In genomic region chr16:18135196-18135595, GRCm38 (mm10) we compare ENCODE assay signal across 13 mouse cellular contexts. TPM values are rescaled to one million over a fixed set of nuclear protein-coding genes. Genes with fewer than 3 reads are reported as not detected.
A peak's percentile ranks its signal among the peaks of the same experiment; 100 is the strongest.
DNase-seq lines count a peak whose midpoint lies in the region; ATAC-seq lines count a peak whose summit lies in the region.
"Had no signal": no experiment of that assay in that cellular context is flagged by ENCODE, and none has a peak within 500 bp of the region (broad histone marks: within the 10 kb centered on the region; RNA-seq: fewer than 3 reads in every experiment).

No protein-coding gene starts in this region.

- no peak overlapping the region for H3K4me3 ChIP-seq in heart, embryonic 16.5 days (ENCODE audit: low read length)
- no peak overlapping the region for H3K4me3 ChIP-seq in heart, embryonic 11.5 days (ENCODE audit: low read depth, low read length)
- no peak overlapping the region for H3K4me3 ChIP-seq in hindbrain, embryonic 13.5 days
- H3K4me3 ChIP-seq: myocyte had no signal

- H3K27ac ChIP-seq in heart, embryonic 16.5 days (ENCODE audit: low read length): no peak overlapping the region
- H3K27ac ChIP-seq in heart, embryonic 11.5 days (ENCODE audit: low read depth, low read length): no peak overlapping the region
- no peak overlapping the region for H3K27ac ChIP-seq in hindbrain, embryonic 13.5 days
- H3K27ac ChIP-seq: hindbrain, embryonic 14.5 days had no signal

- DNase-seq in ovary, postnatal 36 days (ENCODE audit: low spot score): peak; percentile 67
- DNase-seq in ovary, postnatal 14 days (ENCODE audit: low spot score): no peak
- peak; percentile 92 for DNase-seq in cerebellum, adult 9-11 months
- no peak for DNase-seq in T-cell, adult 2 months (ENCODE audit: low spot score)
- DNase-seq: lung, postnatal 10 days; right cerebral cortex, postnatal 25 days; thymus, postnatal 14 days had no signal

- 62% methylated on average over 5 of the region's 5 CpGs for WGBS in heart, embryonic 16.5 days
- WGBS in heart, embryonic 11.5 days (ENCODE audit: insufficient replicate concordance): 66% methylated on average over 5 of the region's 5 CpGs
- 86% methylated on average over 5 of the region's 5 CpGs for WGBS in hindbrain, embryonic 13.5 days

- no peak overlapping the region for H3K4me2 ChIP-seq in heart, embryonic 16.5 days (ENCODE audit: low read depth, low read length)
- no peak overlapping the region for H3K4me2 ChIP-seq in heart, embryonic 11.5 days
- no peak overlapping the region for H3K4me2 ChIP-seq in hindbrain, embryonic 13.5 days
- H3K4me2 ChIP-seq: hindbrain, embryonic 14.5 days had no signal

- H3K36me3 ChIP-seq in heart, embryonic 16.5 days (ENCODE audit: control insufficient read depth, insufficient read depth): no peaks in the 10 kb centered on the region
- H3K36me3 ChIP-seq in heart, embryonic 11.5 days (ENCODE audit: control insufficient read depth, insufficient read depth, low read length): no peaks in the 10 kb centered on the region
- no peaks in the 10 kb centered on the region; the same call in none of the 2 replicates for H3K36me3 ChIP-seq in hindbrain, embryonic 13.5 days

- H3K27me3 ChIP-seq in heart, embryonic 16.5 days (ENCODE audit: control insufficient read depth, insufficient read depth, low read length): peaks cover 2% of the 10 kb centered on the region; the same call in 1 of the 2 replicates
- peaks cover 33% of the 10 kb centered on the region for H3K27me3 ChIP-seq in heart, embryonic 11.5 days (ENCODE audit: control insufficient read depth, insufficient read depth, low read length)
- H3K27me3 ChIP-seq in hindbrain, embryonic 13.5 days: 0 out of 2 replicates have a peak, but pooled peaks cover 9% of the 10 kb centered on the region

- H3K9ac ChIP-seq in heart, embryonic 16.5 days (ENCODE audit: low read length): peak overlapping the region; percentile 23; the same call in 1 of the 2 replicates
- no peak overlapping the region for H3K9ac ChIP-seq in heart, embryonic 11.5 days (ENCODE audit: low read depth, low read length)
- no peak overlapping the region for H3K9ac ChIP-seq in hindbrain, embryonic 13.5 days
- H3K9ac ChIP-seq: hindbrain, embryonic 14.5 days had no signal

- no peaks in the 10 kb centered on the region for H3K9me3 ChIP-seq in heart, embryonic 16.5 days (replicated peaks; ENCODE audit: control insufficient read depth, low read length)
- H3K9me3 ChIP-seq in heart, embryonic 11.5 days (replicated peaks; ENCODE audit: control insufficient read depth, low read length): no peaks in the 10 kb centered on the region
- H3K9me3 ChIP-seq in hindbrain, embryonic 13.5 days: no peaks in the 10 kb centered on the region

- H3K4me1 ChIP-seq in heart, embryonic 16.5 days (ENCODE audit: control insufficient read depth, insufficient read depth, low read length): peaks cover 7% of the 10 kb centered on the region
- no peaks in the 10 kb centered on the region for H3K4me1 ChIP-seq in heart, embryonic 11.5 days (ENCODE audit: control insufficient read depth, insufficient read depth, low read length)
- H3K4me1 ChIP-seq in hindbrain, embryonic 13.5 days (replicated peaks): peaks cover 22% of the 10 kb centered on the region

- ATAC-seq in heart, embryonic 16.5 days (replicated peaks; ENCODE audit: extremely low read depth, insufficient read depth, low FRiP score): peak; percentile 53; the same call in 1 of the 2 replicates
- no peak for ATAC-seq in heart, embryonic 11.5 days (replicated peaks; ENCODE audit: insufficient number of reproducible peaks, low FRiP score, low TSS enrichment)
- ATAC-seq in hindbrain, embryonic 13.5 days (ENCODE audit: low FRiP score): no peak
- ATAC-seq: forebrain, embryonic 16.5 days had no signal

RNA-seq across cellular contexts. Expression of gene Rtn4r, which starts 7.8 kb away (rescaled TPM):
- 0.16 and 0.85 TPM in 2 replicates for polyA plus RNA-seq in heart, embryonic 16.5 days (2015; fragmentation: Nextera tagmentation; extraction: Ambion mirVana)
- 0.25 and 0.26 TPM in 2 replicates for polyA plus RNA-seq in heart, embryonic 11.5 days (2014; fragmentation: Nextera tagmentation; extraction: Ambion mirVana)
- 14.0 TPM in 2 replicates for polyA plus RNA-seq in hindbrain, embryonic 13.5 days (2015; fragmentation: Nextera tagmentation; extraction: Ambion mirVana)

RNA-seq across cellular contexts. Expression of gene Prodh, which starts 45.2 kb away (rescaled TPM):
- polyA plus RNA-seq in heart, embryonic 16.5 days (2015; fragmentation: Nextera tagmentation; extraction: Ambion mirVana): 7.2 and 7.3 TPM in 2 replicates
- polyA plus RNA-seq in heart, embryonic 11.5 days (2014; fragmentation: Nextera tagmentation; extraction: Ambion mirVana): 8.0 TPM in 2 replicates
- polyA plus RNA-seq in hindbrain, embryonic 13.5 days (2015; fragmentation: Nextera tagmentation; extraction: Ambion mirVana): 4.8 TPM in 2 replicates

Comparison
In these comparisons a context has a peak if more than half of its experiments do, and no peak if none do; other contexts are left out.
1. DNase-seq: peak in ovary, postnatal 36 days (single experiment) and cerebellum, adult 9-11 months (single experiment); none in ovary, postnatal 14 days (single experiment) and T-cell, adult 2 months (single experiment).